Mouse (Mus musculus): ENCODE results near the gene Nlgn2. TPM values are rescaled to one million over a fixed set of nuclear protein-coding genes. Genes with fewer than 3 reads are reported as not detected.

Gene Nlgn2
- polyA plus RNA-seq, 1 experiment: 10.9 TPM

GRCm38 (mm10) chr11:69807641-69808040, 29.9 kb downstream of the Nlgn2 start:
- no peak for TF ChIP-seq POLR2A (IDR thresholded peaks at IDR 0.05; ENCODE audit: borderline replicate concordance, low read depth, low read length)

GRCm38 (mm10) chr11:69806378-69806777, 31.2 kb downstream of the Nlgn2 start:
- no peak overlapping the region for H3K4me3 ChIP-seq (ENCODE audit: insufficient read depth, low read length)
- peaks cover 3% of the 10 kb centered on the region; the same call in 1 of the 2 replicates for H3K4me1 ChIP-seq (ENCODE audit: control insufficient read depth, insufficient read depth, low read length)
- no peak for TF ChIP-seq POLR2A (IDR thresholded peaks at IDR 0.05; ENCODE audit: borderline replicate concordance, low read depth, low read length)
- no peak for TF ChIP-seq CTCF (IDR thresholded peaks at IDR 0.05; ENCODE audit: low read depth, low read length)
- H3K27ac ChIP-seq (ENCODE audit: insufficient read depth, low read depth, low read length): no peak overlapping the region

More at GRCm38 (mm10) chr11:69807641-69808040, 29.9 kb downstream of the Nlgn2 start:
- no peak overlapping the region for H3K27ac ChIP-seq (ENCODE audit: insufficient read depth, low read depth, low read length)
- H3K4me1 ChIP-seq (ENCODE audit: control insufficient read depth, insufficient read depth, low read length): peaks cover 3% of the 10 kb centered on the region; the same call in 1 of the 2 replicates
- H3K4me3 ChIP-seq (ENCODE audit: insufficient read depth, low read length): no peak overlapping the region

- no peak within 1 kb of the TSS for H3K4me3 ChIP-seq (ENCODE audit: insufficient read depth, low read length)
- no peak within 1 kb of the TSS for H3K27ac ChIP-seq (ENCODE audit: insufficient read depth, low read depth, low read length)
- no peak for TF ChIP-seq POLR2A (IDR thresholded peaks at IDR 0.05; ENCODE audit: borderline replicate concordance, low read depth, low read length)
- TF ChIP-seq CTCF (IDR thresholded peaks at IDR 0.05; ENCODE audit: low read depth, low read length): no peak
- peaks cover 3% of the 10 kb centered on the region; the same call in 1 of the 2 replicates for H3K4me1 ChIP-seq (ENCODE audit: control insufficient read depth, insufficient read depth, low read length)
These were observed 32.3 kb downstream of the Nlgn2 start, which contains the start of gene Tmem102 for GRCm38 (mm10) chr11:69804972-69805909. Gene Tmem102 (minus strand): TSS chr11:69805624.

GRCm38 (mm10) chr11:69804652-69804940, 33.0 kb downstream of the Nlgn2 start:
- Histone ChIP-seq H3K4me3 (ENCODE audit: insufficient read depth, low read length) (no peak overlapping the region), H3K4me1 (ENCODE audit: control insufficient read depth, insufficient read depth, low read length) (peaks cover 3% of the 10 kb centered on the region; the same call in 1 of the 2 replicates), H3K27ac (ENCODE audit: insufficient read depth, low read depth, low read length) (no peak overlapping the region)
- TF ChIP-seq POLR2A (IDR thresholded peaks at IDR 0.05; ENCODE audit: borderline replicate concordance, low read depth, low read length) (no peak), CTCF (IDR thresholded peaks at IDR 0.05; ENCODE audit: low read depth, low read length) (no peak)

GRCm38 (mm10) chr11:69803786-69804651, 33.6 kb downstream of the Nlgn2 start:
- Histone ChIP-seq H3K27ac (ENCODE audit: insufficient read depth, low read depth, low read length) (peak overlapping the region; percentile 49), H3K4me1 (ENCODE audit: control insufficient read depth, insufficient read depth, low read length) (peaks cover 6% of the 10 kb centered on the region), H3K4me3 (ENCODE audit: insufficient read depth, low read length) (peak overlapping the region; percentile 75)
- TF ChIP-seq CTCF (IDR thresholded peaks at IDR 0.05; ENCODE audit: low read depth, low read length) (peak; percentile 13; the same call in 1 of the 2 replicates), POLR2A (IDR thresholded peaks at IDR 0.05; ENCODE audit: borderline replicate concordance, low read depth, low read length) (no peak)

- Histone ChIP-seq H3K4me1 (ENCODE audit: control insufficient read depth, insufficient read depth, low read length) (peaks cover 13% of the 10 kb centered on the region), H3K27ac (ENCODE audit: insufficient read depth, low read depth, low read length) (peak overlapping the region; percentile 49), H3K4me3 (ENCODE audit: insufficient read depth, low read length) (peak overlapping the region; percentile 75)
- no peak for TF ChIP-seq CTCF (IDR thresholded peaks at IDR 0.05; ENCODE audit: low read depth, low read length)
- no peak for TF ChIP-seq POLR2A (IDR thresholded peaks at IDR 0.05; ENCODE audit: borderline replicate concordance, low read depth, low read length)
These were observed 34.3 kb downstream of the Nlgn2 start for GRCm38 (mm10) chr11:69803328-69803727.

- TF ChIP-seq CTCF (IDR thresholded peaks at IDR 0.05; ENCODE audit: low read depth, low read length) (no peak), POLR2A (IDR thresholded peaks at IDR 0.05; ENCODE audit: borderline replicate concordance, low read depth, low read length) (no peak)
- peaks cover 19% of the 10 kb centered on the region for H3K4me1 ChIP-seq (ENCODE audit: control insufficient read depth, insufficient read depth, low read length)
- peak overlapping the region; percentile 60 for H3K27ac ChIP-seq (ENCODE audit: insufficient read depth, low read depth, low read length)
- H3K4me3 ChIP-seq (ENCODE audit: insufficient read depth, low read length): peak overlapping the region; percentile 75
These were observed 34.9 kb downstream of the Nlgn2 start for GRCm38 (mm10) chr11:69802648-69803105.

GRCm38 (mm10) chr11:69801379-69801977, 36.1 kb downstream of the Nlgn2 start, which contains the start of gene Fgf11:
Gene Fgf11 (minus strand): TSS chr11:69801857.
- Histone ChIP-seq H3K27ac (ENCODE audit: insufficient read depth, low read depth, low read length) (peak within 1 kb of the TSS; percentile 94), H3K4me1 (ENCODE audit: control insufficient read depth, insufficient read depth, low read length) (peaks cover 24% of the 10 kb centered on the region), H3K4me3 (ENCODE audit: insufficient read depth, low read length) (peak within 1 kb of the TSS; percentile 75)
- TF ChIP-seq CTCF (IDR thresholded peaks at IDR 0.05; ENCODE audit: low read depth, low read length) (no peak), POLR2A (IDR thresholded peaks at IDR 0.05; ENCODE audit: borderline replicate concordance, low read depth, low read length) (no peak)
